Mouse (Mus musculus): ENCODE measurements around the gene Ppp6r3.

Gene Ppp6r3

DNA sequence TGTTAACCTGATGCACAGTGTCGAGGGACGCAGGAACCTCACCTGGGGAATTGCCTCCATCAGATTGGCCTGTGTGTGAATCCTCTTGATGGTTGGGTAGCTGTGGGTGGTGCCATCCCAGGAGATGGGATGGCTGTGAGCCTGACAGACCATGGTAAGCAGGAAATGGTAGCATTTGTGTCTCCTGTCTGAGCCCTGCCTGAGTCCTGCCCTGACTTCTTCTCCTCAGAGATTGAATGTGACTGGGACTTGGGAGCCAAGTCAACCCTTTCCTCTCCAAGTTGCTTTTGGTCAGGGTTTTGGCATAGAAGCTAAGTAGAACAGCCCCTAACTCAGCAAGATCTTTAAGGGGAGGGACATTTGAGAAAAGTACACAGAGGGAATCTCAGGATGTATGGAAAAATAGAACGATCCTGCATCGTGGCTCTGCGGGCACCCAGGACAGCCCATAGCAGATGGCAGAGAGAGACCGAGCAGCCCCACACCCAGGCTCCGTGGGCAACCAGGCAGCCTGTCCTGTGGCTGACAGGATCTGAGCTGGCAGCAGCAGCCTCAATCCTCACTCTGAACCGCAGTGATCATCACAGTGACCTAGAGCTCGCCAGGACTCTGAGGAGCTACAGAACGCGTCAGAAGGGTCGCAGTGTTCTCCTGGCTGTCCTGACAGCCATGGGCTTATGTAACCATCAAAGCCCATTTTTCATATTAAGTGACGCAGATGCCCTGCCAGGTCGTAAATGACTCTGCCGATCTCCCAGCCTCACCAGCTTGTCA lies 147.3 kb downstream of the Ppp6r3 start:
- DNase-seq = no peak

GRCm38 (mm10) chr19:3424214-3424613 lies 151.3 kb downstream of the Ppp6r3 start:
- no peak for DNase-seq

DNA sequence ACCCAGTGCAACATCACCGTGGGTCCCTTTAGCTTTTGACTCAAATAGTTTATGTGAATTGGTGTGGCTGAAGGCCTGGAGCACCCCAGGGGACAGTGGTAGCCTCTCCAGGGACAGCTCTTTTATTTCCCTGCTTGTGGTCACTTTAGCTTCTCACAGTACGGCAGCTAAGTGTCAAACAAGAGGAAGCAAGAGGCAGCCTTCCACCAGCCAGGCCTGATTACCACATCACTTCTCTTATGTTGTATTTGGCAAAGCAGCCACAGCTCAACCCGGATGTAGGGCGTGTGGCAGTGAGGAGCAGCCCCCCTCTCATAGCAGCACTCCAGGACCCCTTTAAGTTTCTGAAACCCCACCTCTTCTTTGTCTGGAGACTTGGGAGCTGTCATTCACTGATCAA lies 152.6 kb downstream of the Ppp6r3 start:
- peak; percentile 95 for DNase-seq

- DNase-seq = no peak
Observed at GRCm38 (mm10) chr19:3422488-3422887, 153.1 kb downstream of the Ppp6r3 start.

DNA sequence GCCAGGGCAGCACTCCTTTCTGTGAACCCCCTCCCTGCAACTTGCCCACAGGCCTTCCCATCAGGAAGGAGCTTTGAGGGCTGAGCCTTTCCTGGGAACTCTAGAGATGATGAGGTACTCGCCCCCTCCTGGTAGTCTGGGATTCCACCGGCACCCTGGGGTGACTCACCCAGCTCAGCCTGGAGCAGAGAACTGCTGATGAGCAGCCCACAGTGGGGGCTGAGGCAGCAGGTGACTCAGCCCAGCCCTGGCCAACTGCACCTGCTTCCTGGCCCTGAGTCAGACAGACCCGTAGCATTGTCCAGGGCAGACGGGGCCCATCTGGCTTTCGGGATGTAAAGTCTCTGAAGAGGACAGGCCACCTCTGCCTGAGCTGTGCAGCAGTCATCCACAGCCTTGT lies 156.3 kb downstream of the Ppp6r3 start:
- no peak for DNase-seq

- DNase-seq = peak; percentile 93
Observed at GRCm38 (mm10) chr19:3414268-3414733, 161.2 kb downstream of the Ppp6r3 start, which contains the start of gene Gal. Gal (minus strand) TSS chr19:3414544.

GRCm38 (mm10) chr19:3405531-3406281 lies 169.8 kb downstream of the Ppp6r3 start:
- DNase-seq = no peak

Data from heart, adult 11 months (tissue).